Mouse (Mus musculus) megakaryocyte, embryonic 14.5 days (primary cell): ENCODE results near the gene Zfand4.

Experiments
- FLI1 ChIP-seq: IDR thresholded peaks from 2 replicates; pipeline ENCODE4 v1.6.1; 2012; ENCODE audit warnings: low read length, inconsistent platforms, mixed read lengths
- GATA1 ChIP-seq: IDR thresholded peaks from 3 replicates; pipeline ENCODE4 v1.6.1; 2012; ENCODE audit warnings: mixed read lengths, low read length, inconsistent platforms, borderline replicate concordance

- no peak for TF ChIP-seq GATA1
- no peak for TF ChIP-seq FLI1
These were observed 73.9 kb downstream of the Zfand4 start, which contains the start of gene March8 for GRCm38 (mm10) chr6:116337835-116338501.
